Mouse (Mus musculus) heart, embryonic 15.5 days (tissue): Measurements from ENCODE around the gene Afp. TPM values are rescaled to one million over a fixed set of nuclear protein-coding genes. Genes with fewer than 3 reads are reported as not detected.

Experiments used
- ATAC-seq: fragments of 200-750 bp; cut with Nextera tagmentation; replicated peaks from 2 replicates; pipeline ENCODE4 v1.8.0; 2017; ENCODE audit warnings: low read depth, moderate TSS enrichment; ENCODE audit not compliant: insufficient number of reproducible peaks, insufficient read depth, low FRiP score
- H3K27ac ChIP-seq: fragments of 300-500 bp; sonication (generic); 2 replicates; pipeline ENCODE4 v1.5.1; 2015; ENCODE audit warnings: mild to moderate bottlenecking, inconsistent platforms
- H3K27me3 ChIP-seq: fragments of 300-500 bp; sonication (generic); 2 replicates; pipeline ENCODE4 v1.6.1; 2015; ENCODE audit warnings: inconsistent platforms
- H3K36me3 ChIP-seq: fragments of 300-500 bp; sonication (generic); 2 replicates; pipeline ENCODE4 v1.6.1; 2015; ENCODE audit warnings: mild to moderate bottlenecking, inconsistent platforms
- H3K4me1 ChIP-seq: fragments of 300-500 bp; sonication (generic); replicated peaks from 2 replicates; pipeline ENCODE4 v1.6.1; 2015; ENCODE audit warnings: inconsistent platforms
- H3K4me2 ChIP-seq: fragments of 300-500 bp; sonication (generic); 2 replicates; pipeline ENCODE4 v1.6.1; 2015; ENCODE audit warnings: inconsistent platforms, mild to moderate bottlenecking, moderate library complexity
- H3K4me3 ChIP-seq: fragments of 300-500 bp; sonication (generic); 2 replicates; pipeline ENCODE4 v1.5.1; 2015; ENCODE audit warnings: mild to moderate bottlenecking, inconsistent platforms
- H3K9ac ChIP-seq: fragments of 300-500 bp; sonication (generic); 2 replicates; pipeline ENCODE4 v1.6.1; 2015; ENCODE audit warnings: mild to moderate bottlenecking, inconsistent platforms
- H3K9me3 ChIP-seq: fragments of 300-500 bp; sonication (generic); replicated peaks from 2 replicates; pipeline ENCODE4 v1.6.1; 2016; ENCODE audit warnings: inconsistent platforms
- WGBS: fragments of 180-500 bp; shearing (Covaris S2); methylation state at CpG from one replicate; pipeline ENCODE4 v1.1.7; 2015; ENCODE audit warnings: mixed read lengths; 5-methylcytosine and 5-hydroxymethylcytosine counted together
- polyA plus RNA-seq: library from polyadenylated mRNA; unstranded; fragments of >200 nt; fragmentation: Nextera tagmentation; extraction: Ambion mirVana; gene quantifications from 2 replicates; pipeline ENCODE4 v1.2.1, GENCODE M21; 2015

Gene Afp
- polyA plus RNA-seq, 1 experiment from 2014 or later, result 6.7 TPM

DNA sequence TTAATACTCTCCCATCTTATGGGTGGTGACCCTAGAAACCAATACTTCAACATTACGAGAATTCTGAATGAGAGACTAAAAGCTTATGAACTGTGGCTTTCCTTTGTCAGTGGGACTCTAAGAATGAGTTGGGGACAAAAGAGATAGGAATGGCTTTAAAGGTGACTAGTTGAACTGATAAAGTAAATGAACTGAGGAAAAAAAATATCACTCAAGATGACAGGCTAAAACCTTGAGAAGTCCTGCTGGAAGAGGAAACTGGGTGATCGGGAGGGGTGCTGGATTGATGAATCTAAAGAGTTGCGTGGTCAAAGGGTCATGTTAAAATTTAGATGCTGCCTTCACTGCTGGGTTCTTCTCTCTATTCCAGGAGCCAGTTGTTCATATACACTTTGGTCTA, 13.8 kb upstream of the Afp start:
- Histone ChIP-seq H3K9ac (no peak overlapping the region), H3K27me3 (no peaks in the 10 kb centered on the region), H3K4me3 (no peak overlapping the region), H3K4me2 (no peak overlapping the region), H3K27ac (no peak overlapping the region), H3K36me3 (no peaks in the 10 kb centered on the region), H3K9me3 (no peaks in the 10 kb centered on the region), H3K4me1 (no peaks in the 10 kb centered on the region)
- WGBS, result 92% methylated on average over 3 of the region's 3 CpGs
- ATAC-seq, result no peak

DNA sequence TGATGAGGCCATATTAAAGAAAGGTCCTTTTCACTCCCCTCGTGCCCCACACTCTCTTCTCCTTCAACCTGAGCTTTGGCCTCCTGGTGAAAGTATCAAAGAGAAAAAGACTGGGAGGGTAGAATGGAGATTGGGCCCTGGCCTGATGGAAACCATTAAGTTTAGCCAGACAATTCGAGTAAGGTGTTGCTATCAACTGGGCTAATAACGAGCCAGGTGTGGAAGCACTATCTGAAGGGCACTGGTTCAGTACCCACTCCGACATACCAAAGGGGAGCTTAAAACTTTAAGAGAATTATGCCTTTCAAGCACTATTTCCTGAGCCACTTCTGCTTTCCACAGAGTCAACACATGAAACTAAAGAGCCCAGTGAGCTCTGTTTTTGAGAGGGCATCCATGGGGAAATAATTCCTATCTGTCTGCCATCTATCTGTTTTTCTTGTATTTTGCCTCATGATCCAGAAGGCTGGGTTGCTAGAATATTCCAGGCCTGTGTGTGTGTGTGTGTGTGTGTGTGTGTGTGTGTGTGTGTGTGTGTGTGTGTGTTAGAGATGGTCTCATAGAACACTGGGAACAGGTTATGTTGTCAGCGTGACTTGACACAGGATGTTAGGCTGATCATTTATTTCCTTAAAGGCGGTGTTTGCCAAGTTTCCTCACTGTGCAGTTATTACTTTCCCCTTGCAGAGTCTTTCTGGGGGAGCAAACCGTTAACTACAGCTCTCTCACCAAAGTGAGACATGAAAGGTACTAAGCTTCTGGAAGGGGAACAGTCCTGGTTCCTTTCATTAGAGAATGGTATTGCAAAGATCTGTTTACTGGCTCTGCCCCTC, 13.0 kb upstream of the Afp start:
- no peak for ATAC-seq
- WGBS, result 70% methylated on average over 7 of the region's 7 CpGs
- H3K27ac ChIP-seq, result no peak overlapping the region
- no peaks in the 10 kb centered on the region for H3K4me1 ChIP-seq
- H3K4me3 ChIP-seq, result no peak overlapping the region
- no peaks in the 10 kb centered on the region for H3K9me3 ChIP-seq
- no peak overlapping the region for H3K9ac ChIP-seq
- H3K27me3 ChIP-seq, result no peaks in the 10 kb centered on the region
- H3K4me2 ChIP-seq, result no peak overlapping the region
- H3K36me3 ChIP-seq, result no peaks in the 10 kb centered on the region

DNA sequence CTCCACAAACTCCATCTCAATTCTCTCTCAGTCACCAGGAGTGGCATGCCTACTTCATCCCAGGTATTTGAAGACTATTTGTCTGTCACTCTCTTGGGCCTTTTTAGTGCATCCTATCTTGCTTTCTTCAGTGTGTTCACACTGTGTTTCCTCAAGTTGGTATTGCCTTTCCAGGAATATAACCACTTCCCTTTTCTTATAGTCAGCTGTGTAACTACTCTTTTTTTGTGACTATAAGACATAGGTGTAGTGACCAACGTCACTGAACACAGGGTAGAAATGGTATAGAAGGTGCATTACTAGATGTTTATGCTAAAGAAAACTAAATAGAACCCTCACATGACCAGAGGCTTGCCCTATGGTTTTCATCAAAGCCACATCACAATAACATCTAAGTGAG, 11.7 kb upstream of the Afp start:
- no peaks in the 10 kb centered on the region for H3K36me3 ChIP-seq
- no peak for ATAC-seq
- 69% methylated on average over 1 of the region's 1 CpGs for WGBS

DNA sequence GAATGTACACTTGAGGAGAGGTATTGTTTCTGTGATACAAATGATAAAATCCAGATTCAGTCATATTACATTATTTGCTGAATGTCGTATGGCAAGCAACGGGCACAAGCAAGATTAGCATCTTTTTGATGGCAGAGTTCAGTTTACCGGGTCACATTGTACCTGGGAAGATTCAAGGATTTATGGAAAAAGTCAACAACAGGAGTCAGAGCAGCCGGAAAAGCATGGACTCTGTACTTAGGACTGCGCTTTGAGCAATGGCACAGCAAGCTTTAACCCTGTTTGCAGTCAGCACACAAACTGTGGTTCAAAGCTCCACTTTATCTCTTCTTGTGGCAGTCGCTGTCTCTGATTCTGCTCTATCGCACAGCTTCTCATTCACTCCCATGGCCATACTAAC, 4.9 kb upstream of the Afp start:
- Histone ChIP-seq H3K9me3 (no peaks in the 10 kb centered on the region), H3K27me3 (no peaks in the 10 kb centered on the region), H3K4me2 (no peak overlapping the region), H3K27ac (no peak overlapping the region), H3K9ac (no peak overlapping the region), H3K36me3 (no peaks in the 10 kb centered on the region), H3K4me3 (no peak overlapping the region), H3K4me1 (no peaks in the 10 kb centered on the region)
- no peak for ATAC-seq
- 84% methylated on average over 7 of the region's 7 CpGs for WGBS

More for the DNA sequence above, 11.7 kb upstream of the Afp start:
- no peak overlapping the region for H3K4me3 ChIP-seq
- no peak overlapping the region for H3K4me2 ChIP-seq
- no peak overlapping the region for H3K27ac ChIP-seq
- no peaks in the 10 kb centered on the region for H3K4me1 ChIP-seq
- H3K9ac ChIP-seq, result no peak overlapping the region
- no peaks in the 10 kb centered on the region for H3K9me3 ChIP-seq
- no peaks in the 10 kb centered on the region for H3K27me3 ChIP-seq

DNA sequence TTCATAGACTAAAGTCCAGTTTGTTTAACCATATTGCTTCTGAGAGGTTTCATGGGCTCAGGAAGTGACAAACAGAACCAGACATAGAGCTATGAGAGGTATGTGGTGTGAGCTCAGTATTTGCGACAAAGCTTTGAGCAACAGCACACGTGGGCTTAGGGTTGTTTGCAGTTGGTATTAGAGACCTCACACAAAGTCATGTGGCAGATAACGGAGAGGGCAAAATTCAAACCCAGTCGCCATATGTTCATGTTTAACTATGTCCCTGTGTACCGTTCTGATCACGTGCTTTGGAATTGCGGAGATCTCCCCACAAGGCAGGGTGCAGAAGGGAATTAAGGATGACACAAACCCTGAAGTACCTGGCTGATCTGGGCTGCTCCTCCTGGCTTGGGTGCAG, 2.2 kb upstream of the Afp start:
- Histone ChIP-seq H3K36me3 (no peaks in the 10 kb centered on the region), H3K4me3 (no peak overlapping the region), H3K27ac (no peak overlapping the region), H3K4me2 (no peak overlapping the region), H3K4me1 (no peaks in the 10 kb centered on the region), H3K9me3 (no peaks in the 10 kb centered on the region), H3K9ac (no peak overlapping the region), H3K27me3 (no peaks in the 10 kb centered on the region)
- ATAC-seq, result no peak
- 80% methylated on average over 7 of the region's 7 CpGs for WGBS

DNA sequence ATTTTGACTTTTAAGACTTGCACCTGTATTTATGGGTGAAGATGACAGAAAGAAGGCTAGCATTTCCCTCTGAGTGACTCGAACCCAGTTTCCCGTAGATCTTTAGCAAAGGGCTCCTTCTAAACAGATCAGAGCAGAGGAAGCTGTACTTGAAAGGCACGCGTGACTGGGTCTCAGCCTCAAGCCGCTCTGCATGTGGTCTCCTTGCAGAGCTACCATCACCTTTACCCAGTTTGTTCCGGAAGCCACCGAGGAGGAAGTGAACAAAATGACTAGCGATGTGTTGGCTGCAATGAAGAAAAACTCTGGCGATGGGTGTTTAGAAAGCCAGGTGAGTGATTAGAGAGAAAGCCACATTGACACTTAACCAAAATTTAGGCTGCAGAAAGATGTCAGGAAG, 1.9 kb downstream of the Afp start:
- Histone ChIP-seq H3K27ac (no peak overlapping the region), H3K9me3 (no peaks in the 10 kb centered on the region), H3K4me3 (no peak overlapping the region), H3K36me3 (no peaks in the 10 kb centered on the region), H3K9ac (peak overlapping the region; percentile 14; the same call in 1 of the 2 replicates), H3K27me3 (no peaks in the 10 kb centered on the region), H3K4me1 (0 out of 2 replicates have a peak, but pooled peaks cover 2% of the 10 kb centered on the region), H3K4me2 (peak overlapping the region; percentile 45)
- ATAC-seq, result no peak
- WGBS, result 66% methylated on average over 9 of the region's 9 CpGs

DNA sequence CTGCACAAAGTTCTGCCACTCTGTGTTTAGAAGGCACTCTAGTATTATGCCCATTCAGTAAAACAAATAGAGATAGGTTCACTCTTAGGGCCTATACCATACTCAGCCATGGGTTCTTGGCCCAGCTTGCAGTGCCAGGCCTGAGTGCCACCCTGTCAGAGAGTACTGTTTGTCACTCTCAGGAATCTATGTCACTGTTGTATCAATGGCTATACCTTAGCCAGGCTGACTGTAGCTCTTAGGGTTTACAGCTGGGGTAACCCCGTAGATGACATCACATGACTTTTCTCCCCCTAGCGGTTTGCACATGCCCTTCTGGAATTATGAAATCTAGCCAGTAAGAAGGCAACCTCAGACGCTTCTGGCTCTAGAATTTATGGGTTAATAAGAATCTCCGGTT, 3.8 kb downstream of the Afp start:
- no peak overlapping the region for H3K4me3 ChIP-seq
- H3K9ac ChIP-seq, result no peak overlapping the region
- no peak overlapping the region for H3K4me2 ChIP-seq
- WGBS, result 88% methylated on average over 4 of the region's 4 CpGs
- ATAC-seq, result no peak
- no peaks in the 10 kb centered on the region for H3K27me3 ChIP-seq
- H3K27ac ChIP-seq, result no peak overlapping the region
- H3K4me1 ChIP-seq, result 0 out of 2 replicates have a peak, but pooled peaks cover 2% of the 10 kb centered on the region
- no peaks in the 10 kb centered on the region for H3K36me3 ChIP-seq
- no peaks in the 10 kb centered on the region for H3K9me3 ChIP-seq

DNA sequence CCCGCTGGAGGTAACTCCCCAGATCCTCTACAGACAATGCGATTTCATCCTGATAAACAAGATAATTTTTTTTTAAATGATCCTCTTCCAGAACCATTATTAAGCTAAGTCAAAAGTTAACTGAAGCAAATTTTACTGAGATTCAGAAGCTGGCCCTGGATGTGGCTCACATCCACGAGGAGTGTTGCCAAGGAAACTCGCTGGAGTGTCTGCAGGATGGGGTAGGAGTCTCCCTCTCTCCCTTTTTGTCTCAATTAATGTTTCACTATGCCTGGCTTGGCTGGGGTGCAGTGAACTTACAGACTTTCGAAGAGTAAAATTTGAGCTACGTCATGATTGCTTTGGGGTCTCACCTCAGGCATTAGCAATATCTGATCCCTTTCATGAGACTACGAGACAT, 9.0 kb downstream of the Afp start:
- Histone ChIP-seq H3K4me3 (no peak overlapping the region), H3K4me1 (0 out of 2 replicates have a peak, but pooled peaks cover 2% of the 10 kb centered on the region), H3K27ac (no peak overlapping the region), H3K4me2 (no peak overlapping the region), H3K36me3 (no peaks in the 10 kb centered on the region), H3K27me3 (no peaks in the 10 kb centered on the region), H3K9me3 (no peaks in the 10 kb centered on the region), H3K9ac (no peak overlapping the region)
- ATAC-seq, result no peak
- WGBS, result 74% methylated on average over 7 of the region's 7 CpGs

DNA sequence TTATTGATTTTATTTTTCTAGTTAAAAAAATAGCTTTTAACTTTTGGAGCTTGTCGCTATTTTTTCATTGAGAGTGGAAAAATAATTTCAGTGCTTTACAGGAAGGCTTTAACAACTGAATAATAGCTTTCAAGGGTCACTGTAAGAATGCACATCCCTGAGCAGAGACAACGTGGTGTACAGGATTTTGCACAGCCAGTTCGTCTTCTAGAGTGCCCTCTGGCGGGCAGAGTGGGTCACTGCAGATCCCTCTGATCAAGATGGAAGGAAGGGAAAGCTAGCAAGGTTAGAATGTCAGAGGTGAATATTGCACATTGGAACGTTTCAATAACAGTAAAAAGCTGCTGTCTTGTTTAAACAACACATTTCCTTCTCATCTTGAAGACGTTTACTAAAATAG, 10.2 kb downstream of the Afp start:
- Histone ChIP-seq H3K4me3 (no peak overlapping the region), H3K27ac (no peak overlapping the region)
- WGBS, result 5% methylated on average over 6 of the region's 6 CpGs

DNA sequence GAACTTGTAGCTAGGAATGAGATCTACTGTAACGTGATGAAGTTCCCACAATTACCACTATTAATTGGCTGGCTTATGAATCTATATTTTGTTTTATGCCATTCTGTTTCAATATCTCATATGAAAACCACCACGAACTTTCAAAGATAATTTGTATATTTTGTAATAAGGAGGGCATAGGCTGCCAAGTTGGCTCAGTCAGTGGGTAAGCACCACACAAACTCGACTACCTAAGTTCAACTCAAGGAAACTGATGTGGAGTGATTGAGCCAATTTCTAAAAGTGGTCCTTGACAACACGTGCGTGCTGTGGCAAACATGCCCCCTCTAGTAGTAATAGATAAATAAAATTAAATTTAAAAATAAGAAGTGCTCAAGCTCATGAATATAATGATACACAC, 11.2 kb downstream of the Afp start:
- Histone ChIP-seq H3K9me3 (no peaks in the 10 kb centered on the region), H3K4me2 (no peak overlapping the region), H3K4me3 (no peak overlapping the region), H3K27ac (no peak overlapping the region), H3K27me3 (no peaks in the 10 kb centered on the region), H3K9ac (no peak overlapping the region), H3K36me3 (no peaks in the 10 kb centered on the region), H3K4me1 (0 out of 2 replicates have a peak, but pooled peaks cover 2% of the 10 kb centered on the region)
- ATAC-seq, result no peak
- WGBS, result 80% methylated on average over 5 of the region's 5 CpGs

More for the DNA sequence above, 10.2 kb downstream of the Afp start:
- Histone ChIP-seq H3K9me3 (no peaks in the 10 kb centered on the region), H3K4me2 (no peak overlapping the region), H3K4me1 (0 out of 2 replicates have a peak, but pooled peaks cover 2% of the 10 kb centered on the region), H3K36me3 (no peaks in the 10 kb centered on the region), H3K9ac (no peak overlapping the region), H3K27me3 (no peaks in the 10 kb centered on the region)
- ATAC-seq, result no peak

DNA sequence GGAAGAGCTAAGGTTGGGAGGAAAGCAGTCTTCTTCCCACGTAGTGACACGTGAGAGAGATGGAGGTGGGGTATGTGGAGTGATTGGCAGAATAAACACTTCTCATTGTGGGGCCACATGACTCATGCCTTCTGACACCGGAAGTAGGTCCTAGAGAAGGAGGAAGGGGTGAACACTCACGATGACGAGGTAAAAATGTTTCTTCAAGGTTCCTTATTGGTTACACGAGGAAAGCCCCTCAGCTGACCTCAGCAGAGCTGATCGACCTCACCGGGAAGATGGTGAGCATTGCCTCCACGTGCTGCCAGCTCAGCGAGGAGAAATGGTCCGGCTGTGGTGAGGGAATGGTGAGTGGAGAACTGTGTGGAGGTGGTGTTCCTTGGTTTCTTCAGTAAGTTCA, 14.2 kb downstream of the Afp start:
- H3K4me2 ChIP-seq, result no peak overlapping the region
- no peaks in the 10 kb centered on the region for H3K9me3 ChIP-seq
- H3K4me3 ChIP-seq, result no peak overlapping the region
- no peaks in the 10 kb centered on the region for H3K27me3 ChIP-seq
- H3K36me3 ChIP-seq, result no peaks in the 10 kb centered on the region
- 76% methylated on average over 11 of the region's 11 CpGs for WGBS
- H3K27ac ChIP-seq, result no peak overlapping the region
- H3K9ac ChIP-seq, result no peak overlapping the region
- H3K4me1 ChIP-seq, result no peaks in the 10 kb centered on the region
- ATAC-seq, result no peak

DNA sequence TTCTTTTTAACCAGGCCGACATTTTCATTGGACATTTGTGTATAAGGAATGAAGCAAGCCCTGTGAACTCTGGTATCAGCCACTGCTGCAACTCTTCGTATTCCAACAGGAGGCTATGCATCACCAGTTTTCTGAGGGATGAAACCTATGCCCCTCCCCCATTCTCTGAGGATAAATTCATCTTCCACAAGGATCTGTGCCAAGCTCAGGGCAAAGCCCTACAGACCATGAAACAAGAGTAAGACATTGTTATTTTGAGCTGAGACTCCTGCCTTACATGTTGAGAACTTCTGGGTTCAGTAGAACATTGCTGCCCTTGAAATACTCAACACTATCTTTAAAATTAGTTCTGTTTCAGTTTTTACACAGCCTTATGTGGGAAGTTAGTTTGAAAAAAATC, 16.0 kb downstream of the Afp start:
- Histone ChIP-seq H3K4me2 (no peak overlapping the region), H3K27me3 (no peaks in the 10 kb centered on the region), H3K4me1 (no peaks in the 10 kb centered on the region), H3K9ac (no peak overlapping the region), H3K9me3 (no peaks in the 10 kb centered on the region), H3K4me3 (no peak overlapping the region), H3K27ac (no peak overlapping the region), H3K36me3 (no peaks in the 10 kb centered on the region)
- WGBS, result 61% methylated on average over 2 of the region's 2 CpGs
- ATAC-seq, result no peak
